Mouse (Mus musculus): ENCODE results near the gene Il22ra2. TPM values are rescaled to one million over a fixed set of nuclear protein-coding genes. Genes with fewer than 3 reads are reported as not detected.

Il22ra2 gene
- not detected for total RNA-seq (2023)

DNA sequence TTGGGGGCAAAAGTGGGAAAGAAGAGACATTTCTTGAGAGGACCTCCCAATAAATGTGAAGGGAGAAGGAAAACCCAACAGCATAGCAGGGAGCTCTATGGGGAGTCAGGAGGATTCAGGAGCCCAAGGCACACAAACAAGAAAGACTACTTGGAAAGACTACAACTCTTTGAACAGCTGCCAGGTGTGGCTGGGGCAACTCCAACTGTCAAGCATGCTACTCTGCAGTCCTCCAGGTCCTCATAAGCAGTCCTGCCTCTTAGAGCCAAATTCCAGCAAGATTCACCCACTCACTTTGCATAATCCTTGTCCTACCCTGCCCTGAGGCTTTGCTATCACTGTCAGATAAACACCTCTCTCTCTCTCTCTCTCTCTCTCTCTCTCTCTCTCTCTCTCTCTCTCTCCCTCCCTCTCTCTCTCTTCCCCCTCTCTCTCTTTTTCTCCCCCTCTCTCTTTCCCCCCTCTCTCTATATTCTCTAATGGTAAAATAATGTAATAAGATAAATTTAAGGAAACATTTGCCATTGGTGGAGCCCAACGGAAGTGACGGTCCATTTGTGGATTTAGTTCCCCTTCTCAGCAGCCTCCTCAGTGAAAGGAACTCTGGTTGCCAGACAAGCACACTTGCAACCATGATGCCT, at the start of gene Il22ra2:
Gene Il22ra2, plus strand, starts transcription at position 591 of the 641 bp plus-strand sequence.

DNA sequence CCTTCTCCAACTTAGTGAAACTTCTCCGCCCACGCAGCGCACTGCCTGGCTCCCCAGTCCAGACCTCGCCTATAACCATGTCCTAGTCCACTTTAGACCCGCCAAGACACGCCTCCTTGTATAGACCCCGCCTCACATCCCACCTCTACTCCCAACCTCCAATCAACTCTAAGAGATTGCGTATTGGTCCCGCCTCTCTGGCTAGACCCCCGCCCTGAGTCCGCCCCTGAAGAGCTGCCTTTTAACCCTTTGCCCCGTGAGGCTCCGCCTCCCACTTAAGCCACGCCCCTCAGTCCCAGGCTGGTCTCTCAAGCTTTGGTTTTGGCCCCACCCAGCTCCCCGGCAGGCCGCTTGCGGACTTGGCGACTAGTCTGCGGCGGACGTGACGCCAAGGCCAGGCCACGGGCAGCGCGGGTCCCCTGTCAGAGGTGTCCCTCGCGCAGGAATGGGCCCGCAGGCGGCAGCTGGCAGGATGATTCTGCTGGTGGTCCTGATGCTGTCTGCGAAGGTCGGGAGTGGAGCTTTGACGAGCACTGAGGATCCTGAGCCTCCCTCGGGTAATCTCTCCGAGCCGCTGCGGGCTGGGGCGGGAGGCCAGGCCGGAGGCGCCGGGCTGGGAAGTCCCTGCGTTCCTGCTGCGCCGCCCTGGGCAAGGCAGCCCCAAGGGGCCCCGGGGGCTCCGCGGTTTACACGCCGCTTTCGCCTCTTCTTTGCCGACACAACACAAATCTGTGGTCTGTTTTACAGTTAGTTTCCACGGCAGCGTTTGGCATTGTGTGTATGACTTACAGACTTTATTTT, 30.0 kb upstream of the Il22ra2 start, which contains the start of gene Ifngr1:
Gene Ifngr1, plus strand, starts transcription at position 309 of the 801 bp plus-strand sequence.

Other genes with a start within 250 kb of the Il22ra2 start
- 456 TPM for gene Ifngr1, start 30.0 kb upstream of the Il22ra2 start, total RNA-seq (2023)
- not detected for gene Il20ra, start 90.6 kb downstream of the Il22ra2 start, total RNA-seq (2023)
- not detected for gene Slc35d3, start 229.5 kb downstream of the Il22ra2 start, total RNA-seq (2023)

All from CD4-positive naive resting alpha-beta T cell, adult 76 days (primary cell).